Mouse (Mus musculus) MEL (cell line): Measurements from ENCODE around the gene Gm17324. TPM values are rescaled to one million over a fixed set of nuclear protein-coding genes. Genes with fewer than 3 reads are reported as not detected.

Source experiments
- DNase-seq: peaks from one replicate; pipeline ENCODE4 v3.0.0; 2011; ENCODE audit warnings: low read depth, low spot score
- H3K27ac ChIP-seq: 2 replicates; pipeline ENCODE4 v1.5.1; 2012; ENCODE audit warnings: low read depth, mild to moderate bottlenecking, control low read depth, low read length, moderate library complexity; ENCODE audit not compliant: control insufficient read depth
- H3K27me3 ChIP-seq, 2 experiments: fragments of 150-350 bp in 1 of 2; sonication (generic) in 1 of 2; 2 replicates each; pipeline ENCODE4 v1.6.1; 2012; ENCODE audit warnings: low read length in 2 of 2, mild to moderate bottlenecking in 2 of 2, improper control_type of control experiment in 1 of 2, moderate library complexity in 1 of 2; ENCODE audit not compliant: insufficient read depth in 2 of 2, control insufficient read depth in 1 of 2
- H3K36me3 ChIP-seq, 2 experiments: 2 replicates each; pipeline ENCODE4 v1.6.1; 2012 to 2014; ENCODE audit warnings: low read length in 2 of 2, improper control_type of control experiment in 1 of 2, inconsistent platforms in 1 of 2, mild to moderate bottlenecking in 1 of 2; ENCODE audit not compliant: insufficient read depth in 2 of 2, control insufficient read depth in 1 of 2
- H3K4me1 ChIP-seq, 2 experiments: fragments of 150-350 bp in 1 of 2; sonication (generic) in 1 of 2; 2 replicates each; pipeline ENCODE4 v1.6.1; 2012; ENCODE audit warnings: low read length in 2 of 2, improper control_type of control experiment in 1 of 2, mild to moderate bottlenecking in 1 of 2; ENCODE audit not compliant: insufficient read depth in 2 of 2, control insufficient read depth in 1 of 2
- H3K4me3 ChIP-seq, 2 experiments: fragments of 150-350 bp in 1 of 2; sonication (generic) in 1 of 2; 2 replicates each; pipeline ENCODE4 v1.5.1; 2012; ENCODE audit warnings: low read depth in 2 of 2, low read length in 2 of 2, mild to moderate bottlenecking in 2 of 2, moderate library complexity in 2 of 2, control low read depth in 1 of 2, improper control_type of control experiment in 1 of 2; ENCODE audit not compliant: control insufficient read depth in 1 of 2, insufficient read depth in 1 of 2
- H3K79me2 ChIP-seq: 2 replicates; pipeline ENCODE4 v1.6.1; 2012; ENCODE audit warnings: mild to moderate bottlenecking, low read length, moderate library complexity; ENCODE audit not compliant: control insufficient read depth, poor library complexity, insufficient read depth
- H3K9ac ChIP-seq: 2 replicates; pipeline ENCODE4 v1.6.1; 2012; ENCODE audit warnings: low read depth, mild to moderate bottlenecking, control low read depth, low read length, moderate library complexity; ENCODE audit not compliant: control insufficient read depth, poor library complexity, severe bottlenecking
- H3K9me3 ChIP-seq: fragments of 150-350 bp; sonication (generic); replicated peaks from 2 replicates; pipeline ENCODE4 v1.6.1; 2012; ENCODE audit warnings: mild to moderate bottlenecking, low read length, improper control_type of control experiment, moderate library complexity; ENCODE audit not compliant: insufficient read depth
- BHLHE40 ChIP-seq: IDR thresholded peaks from 2 replicates; pipeline ENCODE4 v1.6.1; 2012; ENCODE audit warnings: low read depth, mild to moderate bottlenecking, inconsistent platforms, low read length, improper control_type of control experiment, borderline replicate concordance
- CHD1 ChIP-seq: IDR thresholded peaks from 2 replicates; pipeline ENCODE4 v1.6.1; 2012; ENCODE audit warnings: low read depth, mild to moderate bottlenecking, inconsistent platforms, low read length, improper control_type of control experiment
- CHD2 ChIP-seq: IDR thresholded peaks from 2 replicates; pipeline ENCODE4 v1.6.1; 2011; ENCODE audit warnings: low read length, improper control_type of control experiment
- CTCF ChIP-seq, 3 experiments: IDR thresholded peaks in 2 of 3; conservative IDR thresholded peaks in 1 of 3; 2 replicates each; pipeline ENCODE4 v1.5.1; 2011 to 2012; ENCODE audit warnings: low read length in 3 of 3, low read depth in 2 of 3, mild to moderate bottlenecking in 2 of 3, improper control_type of control experiment in 1 of 3, inconsistent platforms in 1 of 3, mixed read lengths in 1 of 3, moderate library complexity in 1 of 3; ENCODE audit not compliant: control insufficient read depth in 1 of 3, insufficient read depth in 1 of 3, poor library complexity in 1 of 3, severe bottlenecking in 1 of 3
- MEF2A ChIP-seq: IDR thresholded peaks from 2 replicates; pipeline ENCODE4 v1.6.1; 2014; ENCODE audit warnings: low read depth, mild to moderate bottlenecking, inconsistent platforms, low read length, improper control_type of control experiment; ENCODE audit not compliant: poor library complexity, insufficient replicate concordance, severe bottlenecking; ENCODE audit errors: extremely low read depth
- MYB ChIP-seq: IDR thresholded peaks from 2 replicates; pipeline ENCODE4 v1.6.1; 2011; ENCODE audit warnings: mild to moderate bottlenecking, low read depth, low read length, improper control_type of control experiment
- MYC ChIP-seq: IDR thresholded peaks from 2 replicates; pipeline ENCODE4 v1.6.1; 2011; ENCODE audit warnings: low read depth, mild to moderate bottlenecking, low read length, improper control_type of control experiment, moderate library complexity
- NELFE ChIP-seq: IDR thresholded peaks from 2 replicates; pipeline ENCODE4 v1.6.1; 2011; ENCODE audit warnings: low read depth, low read length, improper control_type of control experiment
- NRF1 ChIP-seq: IDR thresholded peaks from 2 replicates; pipeline ENCODE4 v1.6.1; 2014; ENCODE audit warnings: low read depth, mild to moderate bottlenecking, inconsistent platforms, low read length, improper control_type of control experiment, moderate library complexity; ENCODE audit not compliant: poor library complexity, insufficient read depth, severe bottlenecking
- POLR2AphosphoS5 ChIP-seq: IDR thresholded peaks from 2 replicates; pipeline ENCODE4 v1.6.1; 2012; ENCODE audit warnings: low read depth, borderline replicate concordance, mild to moderate bottlenecking, inconsistent platforms, low read length, moderate library complexity, mixed read lengths
- SIN3A ChIP-seq: IDR thresholded peaks from 2 replicates; pipeline ENCODE4 v1.6.1; 2012; ENCODE audit warnings: low read length, improper control_type of control experiment, inconsistent platforms
- TBP ChIP-seq: IDR thresholded peaks from 2 replicates; pipeline ENCODE4 v1.8.0; 2011; ENCODE audit warnings: low read depth, low read length, improper control_type of control experiment
- UBTF ChIP-seq: IDR thresholded peaks from 2 replicates; pipeline ENCODE4 v1.6.1; 2012; ENCODE audit warnings: low read depth, mild to moderate bottlenecking, inconsistent platforms, low read length, improper control_type of control experiment, moderate library complexity, borderline replicate concordance; ENCODE audit not compliant: insufficient read depth
- ZNF384 ChIP-seq: IDR thresholded peaks from 2 replicates; pipeline ENCODE4 v1.6.1; 2012; ENCODE audit warnings: low read depth, mild to moderate bottlenecking, inconsistent platforms, low read length, improper control_type of control experiment
- polyA plus RNA-seq, 2 experiments: library from polyadenylated mRNA; stranded (reverse) in 1 of 2; unstranded in 1 of 2; fragments of >175 nt in 1 of 2; fragments of >200 nt in 1 of 2; gene quantifications; 2 replicates each; pipeline versions ENCODE4 v1.2.1 to v1.2.4; 2012; ENCODE audit warnings: low replicate concordance in 2 of 2, low read depth in 1 of 2; ENCODE audit not compliant: insufficient read length in 2 of 2, insufficient read depth in 1 of 2, missing spikeins in 1 of 2
- total RNA-seq: library from RNA; depleted of rRNA; stranded (reverse); fragments of 300-350 nt; gene quantifications from 2 replicates; pipeline ENCODE4 v1.2.3, GENCODE M21; 2012

Gm17324 gene
- total and polyA plus RNA-seq, 3 experiments, result 0.36 to 1.8 TPM; not detected in 1

- Histone ChIP-seq H3K4me1 (peaks cover 9 to 16% of the 10 kb centered on the region in 2 experiments), H3K9ac (peak overlapping the region; percentile 75), H3K9me3 (no peaks in the 10 kb centered on the region), H3K27me3 (no peaks in the 10 kb centered on the region), H3K79me2 (peaks cover 46% of the 10 kb centered on the region), H3K27ac (peak overlapping the region; percentile 49), H3K4me3 (peak overlapping the region; percentile 77 to 95), H3K36me3 (peaks cover 4 to 18% of the 10 kb centered on the region in 2 experiments)
- TF ChIP-seq UBTF (no peak), ZNF384 (peak; percentile 51), MYB (no peak), NELFE (no peak), SIN3A (peak; percentile 50; the same call in 1 of the 2 replicates), CHD2 (no peak), BHLHE40 (no peak), POLR2AphosphoS5 (no peak), CHD1 (peak; percentile 60; the same call in 1 of the 2 replicates), MYC (0 out of 2 replicates have a peak, but pooled peaks have one; percentile 39), NRF1 (peak; percentile 12; the same call in 1 of the 2 replicates), CTCF (IDR thresholded peaks at IDR 0.05 in 2 of 3, conservative IDR thresholded peaks at IDR 0.05 in 1 of 3; ENCODE audit: control insufficient read depth in 1 of 3, insufficient read depth in 1 of 3, low read depth in 2 of 3, low read length in 3 of 3, poor library complexity in 1 of 3, severe bottlenecking in 1 of 3) (no peak), TBP (0 out of 2 replicates have a peak, but pooled peaks have one; percentile 31)
- DNase-seq, result no peak
Measured at GRCm38 (mm10) chr9:78442237-78442578, 6.4 kb downstream of the Gm17324 start.

- Histone ChIP-seq H3K27me3 (no peaks in the 10 kb centered on the region), H3K9ac (no peak overlapping the region), H3K4me1 (peaks cover 9 to 16% of the 10 kb centered on the region in 2 experiments), H3K79me2 (peaks cover 47% of the 10 kb centered on the region), H3K4me3 (no peak overlapping the region), H3K36me3 (peaks cover 9 to 22% of the 10 kb centered on the region in 2 experiments), H3K27ac (no peak overlapping the region), H3K9me3 (no peaks in the 10 kb centered on the region)
- TF ChIP-seq MEF2A, result no peak
- DNase-seq, result no peak
Measured at GRCm38 (mm10) chr9:78439426-78439825, 9.2 kb downstream of the Gm17324 start.

- Histone ChIP-seq H3K4me3 (no peak overlapping the region), H3K9ac (no peak overlapping the region), H3K9me3 (no peaks in the 10 kb centered on the region), H3K36me3 (peaks cover 6 to 9% of the 10 kb centered on the region in 2 experiments; a peak in 3 of 4 replicates), H3K27me3 (no peaks in the 10 kb centered on the region), H3K79me2 (peaks cover 3% of the 10 kb centered on the region), H3K4me1 (peaks cover 0 to 7% of the 10 kb centered on the region in 2 experiments; a peak in 2 of 4 replicates), H3K27ac (no peak overlapping the region)
- DNase-seq, result no peak
- no peak for TF ChIP-seq UBTF
- TF ChIP-seq CTCF (IDR thresholded peaks at IDR 0.05 in 2 of 3, conservative IDR thresholded peaks at IDR 0.05 in 1 of 3; ENCODE audit: control insufficient read depth in 1 of 3, insufficient read depth in 1 of 3, low read depth in 2 of 3, low read length in 3 of 3, poor library complexity in 1 of 3, severe bottlenecking in 1 of 3), result peak in 2 of 3 experiments; percentile 4 to 35; a peak in 2 of 6 replicates
Measured at GRCm38 (mm10) chr9:78432471-78432870, 16.1 kb downstream of the Gm17324 start.
